Mouse (Mus musculus) forebrain, postnatal 0 days (tissue): ENCODE results near the gene Spc25. TPM values are rescaled to one million over a fixed set of nuclear protein-coding genes. Genes with fewer than 3 reads are reported as not detected.

Source experiments
- ATAC-seq: fragments of 200-750 bp; cut with Nextera tagmentation; 2 replicates; pipeline ENCODE4 v1.8.0; 2017; ENCODE audit warnings: mild to moderate bottlenecking, moderate library complexity
- DNase-seq: peaks from one replicate; pipeline ENCODE4 v3.0.0-alpha.2; 2015
- H3K27ac ChIP-seq: fragments of 300-500 bp; sonication (generic); 2 replicates; pipeline ENCODE4 v1.5.1; 2014; ENCODE audit warnings: low read depth, mild to moderate bottlenecking, antibody characterized with exemption, low read length, moderate library complexity, mixed read lengths
- H3K27me3 ChIP-seq: fragments of 300-500 bp; sonication (generic); 2 replicates; pipeline ENCODE4 v1.6.1; 2014; ENCODE audit warnings: mild to moderate bottlenecking, low read length, mixed read lengths; ENCODE audit not compliant: insufficient read depth
- H3K36me3 ChIP-seq: fragments of 300-500 bp; sonication (generic); 2 replicates; pipeline ENCODE4 v1.6.1; 2014; ENCODE audit warnings: mild to moderate bottlenecking, moderate library complexity; ENCODE audit not compliant: insufficient read depth
- H3K4me1 ChIP-seq: fragments of 300-500 bp; sonication (generic); 2 replicates; pipeline ENCODE4 v1.6.1; 2014; ENCODE audit warnings: antibody characterized with exemption; ENCODE audit not compliant: insufficient read depth
- H3K4me2 ChIP-seq: fragments of 300-500 bp; sonication (generic); 2 replicates; pipeline ENCODE4 v1.6.1; 2014; ENCODE audit warnings: low read depth, mild to moderate bottlenecking, moderate library complexity
- H3K4me3 ChIP-seq: fragments of 300-500 bp; sonication (generic); 2 replicates; pipeline ENCODE4 v1.5.1; 2014; ENCODE audit warnings: low read depth, low read length, mixed read lengths
- H3K9ac ChIP-seq: fragments of 300-500 bp; sonication (generic); 2 replicates; pipeline ENCODE4 v1.6.1; 2014; ENCODE audit warnings: mild to moderate bottlenecking
- H3K9me3 ChIP-seq: fragments of 300-500 bp; sonication (generic); 2 replicates; pipeline ENCODE4 v1.6.1; 2016; ENCODE audit warnings: low read length
- CTCF ChIP-seq: sonication (generic); IDR thresholded peaks from 2 replicates; pipeline ENCODE4 v1.5.1; 2016; ENCODE audit warnings: antibody characterized with exemption, control low read depth, low read depth
- WGBS: fragments of 180-500 bp; shearing (Covaris S2); extraction: QIAGEN DNeasy Blood & Tissue Kit; methylation state at CpG from one replicate; pipeline ENCODE4 v1.1.7; 2014; 5-methylcytosine and 5-hydroxymethylcytosine counted together
- polyA plus RNA-seq: library from polyadenylated mRNA; unstranded; fragments of >200 nt; fragmentation: Nextera tagmentation; extraction: Ambion mirVana; gene quantifications from 2 replicates; pipeline ENCODE4 v1.2.1, GENCODE M21; 2015
- total RNA-seq: library from RNA; depleted of rRNA; stranded (reverse); fragments of >200 nt; gene quantifications from 2 replicates; pipeline ENCODE4 v1.2.3, GENCODE M21; 2014

The Spc25 gene
- total and polyA plus RNA-seq, 2 experiments from 2014 or later = 10.5 to 21.3 TPM

DNA sequence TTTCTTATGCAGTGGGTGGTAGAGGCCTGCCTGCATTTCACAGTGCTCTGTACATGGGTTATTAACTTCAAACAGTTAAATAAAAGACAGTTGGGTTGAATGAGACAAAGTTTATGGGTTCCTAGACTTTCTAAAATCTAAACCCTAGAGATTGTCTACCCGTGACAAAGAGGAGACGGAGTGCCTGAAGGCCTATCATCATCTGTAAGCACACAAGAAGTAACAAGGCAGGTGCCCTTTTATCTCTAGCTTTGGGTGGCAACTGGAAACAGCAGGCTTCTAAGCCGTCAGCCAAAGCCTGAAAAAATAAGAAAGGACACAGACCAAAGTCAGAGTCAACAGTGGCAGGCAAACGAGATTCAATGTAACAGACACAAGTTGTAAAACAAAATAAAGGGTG is 16.8 kb downstream of the Spc25 start:
- Histone ChIP-seq H3K4me3 (no peak overlapping the region), H3K27ac (no peak overlapping the region), H3K4me1 (no peaks in the 10 kb centered on the region), H3K9me3 (no peaks in the 10 kb centered on the region), H3K4me2 (no peak overlapping the region), H3K36me3 (no peaks in the 10 kb centered on the region), H3K9ac (no peak overlapping the region), H3K27me3 (no peaks in the 10 kb centered on the region)
- WGBS = 69% methylated on average over 4 of the region's 4 CpGs
- no peak for TF ChIP-seq CTCF
- DNase-seq = no peak
- no peak for ATAC-seq

DNA sequence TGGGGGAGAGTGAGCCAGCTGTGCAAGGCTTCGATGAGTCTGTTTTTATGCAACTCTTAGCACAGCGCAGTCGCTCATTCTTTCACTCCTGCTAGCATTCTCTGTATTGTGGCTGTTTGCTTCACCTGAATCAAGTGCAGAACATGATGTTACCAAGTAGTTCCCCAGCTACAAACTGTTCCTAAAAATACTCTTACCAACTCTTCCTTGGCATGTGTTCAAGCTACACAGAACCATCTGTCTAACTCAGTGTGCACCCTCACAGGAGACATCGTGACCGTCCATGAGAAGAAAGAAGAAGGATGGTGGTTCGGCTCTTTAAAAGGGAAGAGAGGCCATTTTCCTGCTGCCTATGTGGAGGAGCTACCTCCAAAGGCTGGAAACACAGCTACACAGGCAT is 17.3 kb downstream of the Spc25 start:
- no peaks in the 10 kb centered on the region for H3K36me3 ChIP-seq
- no peak for ATAC-seq
- H3K4me2 ChIP-seq = no peak overlapping the region
- H3K4me1 ChIP-seq = no peaks in the 10 kb centered on the region
- no peaks in the 10 kb centered on the region for H3K27me3 ChIP-seq
- H3K27ac ChIP-seq = no peak overlapping the region
- H3K9ac ChIP-seq = no peak overlapping the region
- TF ChIP-seq CTCF = no peak
- no peaks in the 10 kb centered on the region for H3K9me3 ChIP-seq
- no peak overlapping the region for H3K4me3 ChIP-seq
- WGBS = 81% methylated on average over 6 of the region's 6 CpGs
- DNase-seq = no peak

DNA sequence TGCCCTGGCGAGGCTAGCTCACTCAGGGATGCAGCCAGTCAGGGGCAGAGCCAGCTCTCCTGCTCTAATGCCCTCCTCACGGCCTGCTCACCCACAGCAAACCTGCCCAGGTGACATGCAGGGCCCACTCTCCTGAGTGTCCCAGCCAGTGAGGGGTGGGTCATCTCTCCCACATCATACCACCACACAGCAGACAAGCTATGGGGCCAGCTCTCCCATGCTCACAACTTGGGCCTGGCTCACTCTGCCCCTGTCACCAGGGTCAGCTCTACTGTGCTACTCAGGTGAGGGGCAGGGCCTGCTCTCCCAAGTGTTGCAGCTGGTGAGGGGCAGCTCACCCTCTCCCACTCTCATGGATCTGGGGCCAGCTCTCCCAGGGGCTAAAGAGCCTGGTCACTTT is 18.0 kb downstream of the Spc25 start:
- 91% methylated on average over 2 of the region's 2 CpGs for WGBS
- Histone ChIP-seq H3K27me3 (no peaks in the 10 kb centered on the region), H3K4me1 (no peaks in the 10 kb centered on the region), H3K4me2 (no peak overlapping the region), H3K36me3 (no peaks in the 10 kb centered on the region), H3K9ac (no peak overlapping the region), H3K4me3 (no peak overlapping the region), H3K27ac (no peak overlapping the region), H3K9me3 (no peaks in the 10 kb centered on the region)
- TF ChIP-seq CTCF = no peak
- ATAC-seq (no peak), DNase-seq (no peak)

DNA sequence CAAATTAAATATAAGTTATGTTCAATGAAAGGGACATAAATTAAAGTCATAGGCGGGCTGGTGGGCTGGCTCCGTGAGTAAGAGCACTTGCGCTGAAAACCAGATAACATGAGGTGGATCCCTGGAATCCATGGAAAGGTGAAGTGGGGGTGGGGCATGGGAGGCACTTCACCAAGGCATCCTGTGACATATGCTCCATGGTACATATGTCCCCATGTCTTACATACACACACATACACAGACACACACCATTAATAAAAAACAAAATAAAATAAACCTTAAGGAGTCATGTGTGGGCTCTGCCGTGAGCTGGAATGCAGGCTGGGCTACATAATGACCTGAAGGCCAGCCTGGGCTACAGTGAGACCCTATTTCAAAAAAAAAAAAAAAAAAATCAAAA is 26.3 kb downstream of the Spc25 start:
- Histone ChIP-seq H3K36me3 (no peaks in the 10 kb centered on the region), H3K9ac (no peak overlapping the region), H3K4me1 (no peaks in the 10 kb centered on the region), H3K9me3 (no peaks in the 10 kb centered on the region), H3K27me3 (no peaks in the 10 kb centered on the region), H3K4me3 (no peak overlapping the region), H3K27ac (no peak overlapping the region), H3K4me2 (no peak overlapping the region)
- 96% methylated on average over 4 of the region's 4 CpGs for WGBS
- no peak for ATAC-seq
- TF ChIP-seq CTCF = no peak
- no peak for DNase-seq

DNA sequence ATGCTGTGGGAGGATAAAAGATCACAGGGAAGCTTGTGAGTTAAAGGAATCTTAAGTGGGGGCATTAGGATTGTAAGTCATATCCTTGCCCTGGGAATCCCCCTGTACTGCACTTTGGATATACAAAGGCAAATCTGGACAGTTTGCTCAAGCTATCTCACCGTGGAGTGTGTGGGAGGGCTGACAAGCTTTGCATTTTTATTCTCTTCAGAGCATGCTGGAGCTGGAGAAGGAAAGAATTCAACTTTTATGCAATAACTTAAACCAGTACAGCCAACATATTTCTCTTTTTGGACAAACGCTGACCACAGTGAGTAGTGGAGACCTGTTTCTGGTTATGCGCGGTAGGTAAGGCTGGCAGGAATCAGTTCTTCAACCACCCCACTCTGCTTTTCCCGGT is 30.7 kb downstream of the Spc25 start:
- no peaks in the 10 kb centered on the region for H3K4me1 ChIP-seq
- no peak overlapping the region for H3K9ac ChIP-seq
- DNase-seq (no peak), ATAC-seq (no peak)
- H3K9me3 ChIP-seq = no peaks in the 10 kb centered on the region
- no peak overlapping the region for H3K4me3 ChIP-seq
- H3K27me3 ChIP-seq = no peaks in the 10 kb centered on the region
- H3K4me2 ChIP-seq = no peak overlapping the region
- no peak overlapping the region for H3K27ac ChIP-seq
- WGBS = 83% methylated on average over 5 of the region's 5 CpGs
- TF ChIP-seq CTCF = no peak
- H3K36me3 ChIP-seq = no peaks in the 10 kb centered on the region

DNA sequence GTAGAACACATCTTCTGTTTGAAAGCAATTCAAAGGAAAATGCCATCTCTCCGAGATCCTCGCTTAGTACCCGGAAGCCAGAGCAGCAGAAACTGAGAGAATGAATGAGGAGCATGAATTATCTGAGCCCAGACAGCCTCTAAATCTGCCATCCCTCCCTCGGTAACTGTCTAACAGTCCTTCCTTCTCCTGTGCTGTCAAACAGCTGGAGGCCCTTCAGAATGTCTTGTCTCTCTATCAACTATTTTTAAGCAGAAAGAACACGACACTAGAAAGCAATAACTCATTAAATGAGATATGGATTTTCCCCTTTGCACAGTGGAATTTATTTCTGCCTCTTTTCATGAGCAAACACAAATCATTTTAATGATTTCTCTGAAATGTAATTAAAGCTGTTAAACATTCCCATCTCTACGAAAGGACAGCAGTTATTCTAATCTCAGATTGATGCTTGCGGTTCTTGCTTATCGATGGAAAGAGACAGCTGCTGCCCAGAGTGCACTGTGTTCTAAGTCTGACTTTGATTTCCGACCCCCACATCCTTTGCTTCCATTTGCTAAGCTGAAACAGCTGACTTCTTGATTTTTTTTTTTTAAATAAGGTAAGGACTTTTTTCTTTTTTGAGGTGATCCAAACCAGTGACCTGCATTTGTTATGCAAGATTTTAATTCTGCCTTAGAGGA is 35.5 kb downstream of the Spc25 start:
- TF ChIP-seq CTCF = no peak
- no peaks in the 10 kb centered on the region for H3K9me3 ChIP-seq
- DNase-seq (no peak), ATAC-seq (no peak)
- no peaks in the 10 kb centered on the region for H3K27me3 ChIP-seq
- no peak overlapping the region for H3K9ac ChIP-seq
- H3K27ac ChIP-seq = no peak overlapping the region
- H3K36me3 ChIP-seq = no peaks in the 10 kb centered on the region
- 73% methylated on average over 9 of the region's 9 CpGs for whole genome bisulfite sequencing
- H3K4me3 ChIP-seq = no peak overlapping the region
- no peak overlapping the region for H3K4me2 ChIP-seq
- H3K4me1 ChIP-seq = no peaks in the 10 kb centered on the region

DNA sequence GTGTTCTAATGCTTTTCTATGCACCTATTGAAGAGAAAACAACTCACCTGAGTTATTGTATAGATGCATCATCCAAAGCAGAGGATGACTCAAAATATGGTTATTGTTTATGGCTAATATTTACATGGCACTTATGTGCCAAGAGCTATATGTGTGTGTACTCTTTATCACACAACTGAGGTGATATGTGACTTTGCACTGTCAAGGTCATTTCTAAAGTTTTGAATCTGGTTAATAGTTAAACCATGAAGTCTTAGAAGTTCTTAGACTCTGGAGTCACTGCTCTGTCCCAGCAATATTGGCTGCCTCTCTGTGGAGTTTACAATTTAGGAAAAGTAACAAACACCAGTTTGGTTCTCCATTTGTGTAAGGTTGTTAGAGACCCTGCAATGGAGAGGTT is 47.1 kb downstream of the Spc25 start:
- Histone ChIP-seq H3K4me1 (no peaks in the 10 kb centered on the region), H3K27ac (no peak overlapping the region), H3K36me3 (no peaks in the 10 kb centered on the region), H3K9ac (no peak overlapping the region), H3K27me3 (no peaks in the 10 kb centered on the region), H3K9me3 (no peaks in the 10 kb centered on the region), H3K4me2 (no peak overlapping the region), H3K4me3 (no peak overlapping the region)
- no peak for ATAC-seq
- no peak for DNase-seq
- no peak for TF ChIP-seq CTCF
